Mouse (Mus musculus) hindbrain, embryonic 13.5 days (tissue): ENCODE results near the gene Olfr1495. TPM values are rescaled to one million over a fixed set of nuclear protein-coding genes. Genes with fewer than 3 reads are reported as not detected.
"Not testable (repeated sequence)": the region's sequence is repeated elsewhere in the genome, so short reads cannot be mapped to it uniquely, and the experiment has no call there.

Experiments used
- ATAC-seq: fragments of 200-750 bp; cut with Nextera tagmentation; 2 replicates; pipeline ENCODE4 v1.8.0; 2017; ENCODE audit warnings: moderate TSS enrichment; ENCODE audit not compliant: low FRiP score
- H3K27ac ChIP-seq: fragments of 300-500 bp; sonication (generic); 2 replicates; pipeline ENCODE4 v1.5.1; 2015; ENCODE audit warnings: inconsistent platforms, mild to moderate bottlenecking, moderate library complexity
- H3K27me3 ChIP-seq: fragments of 300-500 bp; sonication (generic); 2 replicates; pipeline ENCODE4 v1.6.1; 2015; ENCODE audit warnings: mild to moderate bottlenecking, inconsistent platforms
- H3K36me3 ChIP-seq: fragments of 300-500 bp; sonication (generic); 2 replicates; pipeline ENCODE4 v1.6.1; 2015; ENCODE audit warnings: mild to moderate bottlenecking, inconsistent platforms
- H3K4me1 ChIP-seq: fragments of 300-500 bp; sonication (generic); replicated peaks from 2 replicates; pipeline ENCODE4 v1.6.1; 2015; ENCODE audit warnings: inconsistent platforms
- H3K4me2 ChIP-seq: fragments of 300-500 bp; sonication (generic); 2 replicates; pipeline ENCODE4 v1.6.1; 2015; ENCODE audit warnings: inconsistent platforms, mild to moderate bottlenecking, moderate library complexity
- H3K4me3 ChIP-seq: fragments of 300-500 bp; sonication (generic); 2 replicates; pipeline ENCODE4 v1.5.1; 2015; ENCODE audit warnings: mild to moderate bottlenecking, inconsistent platforms
- H3K9ac ChIP-seq: fragments of 300-500 bp; sonication (generic); 2 replicates; pipeline ENCODE4 v1.6.1; 2015; ENCODE audit warnings: mild to moderate bottlenecking, inconsistent platforms
- H3K9me3 ChIP-seq: fragments of 300-500 bp; sonication (generic); 2 replicates; pipeline ENCODE4 v1.6.1; 2016; ENCODE audit warnings: inconsistent platforms
- WGBS: fragments of 180-500 bp; shearing (Covaris S2); methylation state at CpG from one replicate; pipeline ENCODE4 v1.1.7; 2015; 5-methylcytosine and 5-hydroxymethylcytosine counted together
- polyA plus RNA-seq: library from polyadenylated mRNA; unstranded; fragments of >200 nt; fragmentation: Nextera tagmentation; extraction: Ambion mirVana; gene quantifications from 2 replicates; pipeline ENCODE4 v1.2.1, GENCODE M21; 2015

Gene Olfr1495
- polyA plus RNA-seq, result not detected in 2 replicates

GRCm38 (mm10) chr19:13764306-13764705, at the start of gene Olfr1495:
Gene Olfr1495 (plus strand): TSS chr19:13764606.
- peaks cover 5% of the 10 kb centered on the region; the same call in 1 of the 2 replicates for H3K9me3 ChIP-seq
- H3K4me3 ChIP-seq, result no peak within 1 kb of the TSS
- WGBS, result 83% methylated on average over 3 of the region's 3 CpGs
- no peaks in the 10 kb centered on the region for H3K36me3 ChIP-seq
- H3K27me3 ChIP-seq, result no peaks in the 10 kb centered on the region
- H3K4me2 ChIP-seq, result no peak within 1 kb of the TSS
- no peak for ATAC-seq
- no peak within 1 kb of the TSS for H3K27ac ChIP-seq
- no peak within 1 kb of the TSS for H3K9ac ChIP-seq
- H3K4me1 ChIP-seq, result no peaks in the 10 kb centered on the region

GRCm38 (mm10) chr19:13722978-13723377, 41.4 kb upstream of the Olfr1495 start, which contains the start of gene Olfr1493-ps1:
Gene Olfr1493-ps1 (plus strand): TSS chr19:13723278.
- no peak for ATAC-seq
- no peak within 1 kb of the TSS for H3K4me3 ChIP-seq
- H3K27ac ChIP-seq, result no peak within 1 kb of the TSS
- no peaks in the 10 kb centered on the region for H3K27me3 ChIP-seq
- H3K9ac ChIP-seq, result no peak within 1 kb of the TSS
- WGBS, result 67% methylated on average over 2 of the region's 2 CpGs
- H3K9me3 ChIP-seq, result no peaks in the 10 kb centered on the region
- no peaks in the 10 kb centered on the region for H3K36me3 ChIP-seq
- H3K4me1 ChIP-seq, result no peaks in the 10 kb centered on the region
- H3K4me2 ChIP-seq, result no peak within 1 kb of the TSS

- no peaks in the 10 kb centered on the region for H3K4me1 ChIP-seq
- H3K9me3 ChIP-seq, result peaks cover 5% of the 10 kb centered on the region
- no peak within 1 kb of the TSS for H3K4me2 ChIP-seq
- no peak within 1 kb of the TSS for H3K4me3 ChIP-seq
- WGBS, result 93% methylated on average over 4 of the region's 4 CpGs
- no peaks in the 10 kb centered on the region for H3K27me3 ChIP-seq
- ATAC-seq, result no peak
- no peak within 1 kb of the TSS for H3K27ac ChIP-seq
- no peak within 1 kb of the TSS for H3K9ac ChIP-seq
- no peaks in the 10 kb centered on the region for H3K36me3 ChIP-seq
Observed at GRCm38 (mm10) chr19:13739428-13739827, 25.0 kb upstream of the Olfr1495 start, which contains the start of gene Olfr1494. Gene Olfr1494 (plus strand): TSS chr19:13739728.

- Histone ChIP-seq H3K27me3 (no peaks in the 10 kb centered on the region), H3K4me2 (no peak overlapping the region), H3K27ac (no peak overlapping the region), H3K9me3 (no peaks in the 10 kb centered on the region), H3K36me3 (no peaks in the 10 kb centered on the region), H3K4me3 (no peak overlapping the region), H3K4me1 (no peaks in the 10 kb centered on the region), H3K9ac (no peak overlapping the region)
- ATAC-seq, result no peak
- WGBS, result 82% methylated on average over 1 of the region's 1 CpGs
Observed at GRCm38 (mm10) chr19:13749366-13749765, 15.0 kb upstream of the Olfr1495 start.

- no peak for ATAC-seq
- H3K9ac ChIP-seq, result no peak overlapping the region
- H3K27ac ChIP-seq, result no peak overlapping the region
- H3K4me2 ChIP-seq, result no peak overlapping the region
- no peaks in the 10 kb centered on the region for H3K36me3 ChIP-seq
- peaks cover 5% of the 10 kb centered on the region; the same call in 1 of the 2 replicates for H3K9me3 ChIP-seq
- H3K4me3 ChIP-seq, result no peak overlapping the region
- H3K4me1 ChIP-seq, result no peaks in the 10 kb centered on the region
- no peaks in the 10 kb centered on the region for H3K27me3 ChIP-seq
- 91% methylated on average over 9 of the region's 9 CpGs for WGBS
Observed at GRCm38 (mm10) chr19:13768565-13769276, 4.3 kb downstream of the Olfr1495 start.

- 92% methylated on average over 1 of the region's 1 CpGs for WGBS
- Histone ChIP-seq H3K27me3 (no peaks in the 10 kb centered on the region), H3K4me1 (no peaks in the 10 kb centered on the region), H3K4me3 (no peak within 1 kb of the TSS), H3K4me2 (no peak within 1 kb of the TSS), H3K9ac (no peak within 1 kb of the TSS), H3K9me3 (no peaks in the 10 kb centered on the region), H3K27ac (no peak within 1 kb of the TSS), H3K36me3 (no peaks in the 10 kb centered on the region)
- ATAC-seq, result no peak
Observed at GRCm38 (mm10) chr19:13777578-13777977, 13.2 kb downstream of the Olfr1495 start, which contains the start of gene Olfr1496. Gene Olfr1496 (plus strand): TSS chr19:13777878.

- ATAC-seq, result no peak
- Histone ChIP-seq H3K9me3 (no peaks in the 10 kb centered on the region), H3K27me3 (no peaks in the 10 kb centered on the region), H3K4me1 (no peaks in the 10 kb centered on the region), H3K36me3 (no peaks in the 10 kb centered on the region), H3K9ac (no peak within 1 kb of the TSS), H3K4me3 (no peak within 1 kb of the TSS), H3K27ac (no peak within 1 kb of the TSS), H3K4me2 (no peak within 1 kb of the TSS)
Observed at GRCm38 (mm10) chr19:13798102-13798501, 33.7 kb downstream of the Olfr1495 start, which contains the start of gene Olfr1497. Gene Olfr1497 (minus strand): TSS chr19:13798202.

GRCm38 (mm10) chr19:13805486-13805885, 41.1 kb downstream of the Olfr1495 start:
- H3K27ac ChIP-seq, H3K27me3 ChIP-seq, H3K9me3 ChIP-seq, H3K36me3 ChIP-seq, H3K4me1 ChIP-seq, H3K4me2 ChIP-seq, H3K4me3 ChIP-seq, H3K9ac ChIP-seq, ATAC-seq: not testable (repeated sequence)
- 62% methylated on average over 1 of the region's 1 CpGs for WGBS

- Histone ChIP-seq H3K27me3 (no peaks in the 10 kb centered on the region), H3K36me3 (no peaks in the 10 kb centered on the region), H3K27ac (no peak overlapping the region), H3K4me3 (no peak overlapping the region), H3K4me1 (no peaks in the 10 kb centered on the region), H3K9ac (no peak overlapping the region), H3K4me2 (no peak overlapping the region), H3K9me3 (no peaks in the 10 kb centered on the region)
- 62% methylated on average over 2 of the region's 2 CpGs for WGBS
- no peak for ATAC-seq
Observed at GRCm38 (mm10) chr19:13812823-13813222, 48.4 kb downstream of the Olfr1495 start.

GRCm38 (mm10) chr19:13818827-13819226, 54.4 kb downstream of the Olfr1495 start:
- H3K4me1 ChIP-seq, result no peaks in the 10 kb centered on the region
- H3K9ac ChIP-seq, result no peak overlapping the region
- no peaks in the 10 kb centered on the region for H3K36me3 ChIP-seq
- no peak overlapping the region for H3K4me2 ChIP-seq
- WGBS, result 36% methylated on average over 5 of the region's 5 CpGs
- H3K9me3 ChIP-seq, result no peaks in the 10 kb centered on the region
- no peak overlapping the region for H3K4me3 ChIP-seq
- no peak for ATAC-seq
- no peaks in the 10 kb centered on the region for H3K27me3 ChIP-seq
- no peak overlapping the region for H3K27ac ChIP-seq

- Histone ChIP-seq H3K9me3 (no peaks in the 10 kb centered on the region), H3K4me1 (no peaks in the 10 kb centered on the region), H3K4me3 (no peak within 1 kb of the TSS), H3K9ac (no peak within 1 kb of the TSS), H3K36me3 (no peaks in the 10 kb centered on the region), H3K4me2 (no peak within 1 kb of the TSS), H3K27me3 (no peaks in the 10 kb centered on the region), H3K27ac (no peak within 1 kb of the TSS)
- ATAC-seq, result no peak
Observed at GRCm38 (mm10) chr19:13819347-13819746, 54.9 kb downstream of the Olfr1495 start, which contains the start of gene Olfr1499. Gene Olfr1499 (minus strand): TSS chr19:13819447.
